Mouse (Mus musculus) midbrain, embryonic 16.5 days (tissue): ENCODE data around the gene Fgf12. TPM values are rescaled to one million over a fixed set of nuclear protein-coding genes. Genes with fewer than 3 reads are reported as not detected.

ENCODE experiments used
- ATAC-seq: fragments of 200-750 bp; cut with Nextera tagmentation; 2 replicates; pipeline ENCODE4 v1.8.0; 2017; ENCODE audit warnings: moderate TSS enrichment
- H3K27ac ChIP-seq: fragments of 300-500 bp; sonication (generic); 2 replicates; pipeline ENCODE4 v1.5.1; 2014; ENCODE audit warnings: mild to moderate bottlenecking, low read length, mixed read lengths
- H3K27me3 ChIP-seq: fragments of 300-500 bp; sonication (generic); 2 replicates; pipeline ENCODE4 v1.6.1; 2014; ENCODE audit warnings: low read depth, low read length, mixed read lengths; ENCODE audit not compliant: control insufficient read depth, insufficient read depth
- H3K36me3 ChIP-seq: fragments of 300-500 bp; sonication (generic); 2 replicates; pipeline ENCODE4 v1.6.1; 2014; ENCODE audit warnings: mild to moderate bottlenecking, low read length, moderate library complexity, mixed read lengths; ENCODE audit not compliant: control insufficient read depth, insufficient read depth
- H3K4me1 ChIP-seq: fragments of 300-500 bp; sonication (generic); 2 replicates; pipeline ENCODE4 v1.6.1; 2014; ENCODE audit warnings: mild to moderate bottlenecking, low read length, mixed read lengths; ENCODE audit not compliant: control insufficient read depth, insufficient read depth
- H3K4me2 ChIP-seq: fragments of 300-500 bp; sonication (generic); 2 replicates; pipeline ENCODE4 v1.6.1; 2014; ENCODE audit warnings: mild to moderate bottlenecking, low read length, mixed read lengths
- H3K4me3 ChIP-seq: fragments of 300-500 bp; sonication (generic); 2 replicates; pipeline ENCODE4 v1.5.1; 2014; ENCODE audit warnings: low read depth, mild to moderate bottlenecking, low read length, moderate library complexity, mixed read lengths
- H3K9ac ChIP-seq: fragments of 300-500 bp; sonication (generic); 2 replicates; pipeline ENCODE4 v1.6.1; 2014; ENCODE audit warnings: low read depth, low read length, mixed read lengths
- H3K9me3 ChIP-seq: fragments of 300-500 bp; sonication (generic); replicated peaks from 2 replicates; pipeline ENCODE4 v1.6.1; 2014; ENCODE audit warnings: mild to moderate bottlenecking, low read length, mixed read lengths; ENCODE audit not compliant: control insufficient read depth, poor library complexity, severe bottlenecking
- WGBS: fragments of 180-500 bp; shearing (Covaris S2); extraction: QIAGEN DNeasy Blood & Tissue Kit; methylation state at CpG from one replicate; pipeline ENCODE4 v1.1.7; 2014; 5-methylcytosine and 5-hydroxymethylcytosine counted together
- polyA plus RNA-seq: library from polyadenylated mRNA; unstranded; fragments of >200 nt; fragmentation: Nextera tagmentation; extraction: Ambion mirVana; gene quantifications from 2 replicates; pipeline ENCODE4 v1.2.1, GENCODE M21; 2015

Fgf12 gene
- polyA plus RNA-seq, 1 experiment from 2014 or later: 47.5 TPM

GRCm38 (mm10) chr16:28630771-28631484, 121.9 kb downstream of the Fgf12 start:
- ATAC-seq: no peak
- Histone ChIP-seq H3K4me2 (no peak overlapping the region), H3K27ac (no peak overlapping the region), H3K9me3 (no peaks in the 10 kb centered on the region), H3K4me3 (no peak overlapping the region), H3K36me3 (no peaks in the 10 kb centered on the region), H3K27me3 (no peaks in the 10 kb centered on the region), H3K4me1 (no peaks in the 10 kb centered on the region), H3K9ac (no peak overlapping the region)
- WGBS: 76% methylated on average over 11 of the region's 11 CpGs

- Histone ChIP-seq H3K27me3 (no peaks in the 10 kb centered on the region), H3K4me2 (no peak overlapping the region), H3K9ac (no peak overlapping the region), H3K36me3 (no peaks in the 10 kb centered on the region), H3K4me1 (no peaks in the 10 kb centered on the region), H3K9me3 (no peaks in the 10 kb centered on the region), H3K4me3 (no peak overlapping the region), H3K27ac (peak overlapping the region; percentile 0; the same call in 1 of the 2 replicates)
- ATAC-seq: peak; percentile 76; the same call in 1 of the 2 replicates
- 81% methylated on average over 6 of the region's 6 CpGs for whole genome bisulfite sequencing
Measured at GRCm38 (mm10) chr16:28626259-28626658, 126.6 kb downstream of the Fgf12 start.

DNA sequence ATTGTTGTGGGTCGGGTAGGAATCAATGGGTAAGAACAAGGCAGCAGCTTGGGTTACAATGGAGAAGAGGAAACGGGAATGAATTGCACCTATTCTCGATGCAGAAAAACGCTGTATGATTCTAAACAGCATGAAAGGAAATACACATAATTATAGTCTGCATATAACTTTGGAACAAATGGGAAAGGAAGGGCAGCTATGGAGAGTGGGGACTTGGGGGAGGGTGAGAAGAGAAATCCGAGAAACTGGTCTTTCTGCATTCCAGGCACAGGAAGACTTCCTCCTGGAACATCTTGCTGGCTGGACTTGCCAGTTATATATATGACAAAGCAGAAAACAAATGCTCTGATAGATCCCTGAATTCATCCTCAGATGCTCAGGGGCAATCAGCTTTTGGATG, 127.2 kb downstream of the Fgf12 start:
- no peak overlapping the region for H3K9ac ChIP-seq
- no peaks in the 10 kb centered on the region for H3K9me3 ChIP-seq
- H3K4me2 ChIP-seq: no peak overlapping the region
- WGBS: 77% methylated on average over 5 of the region's 5 CpGs
- H3K27ac ChIP-seq: peak overlapping the region; percentile 0; the same call in 1 of the 2 replicates
- no peak overlapping the region for H3K4me3 ChIP-seq
- H3K27me3 ChIP-seq: no peaks in the 10 kb centered on the region
- H3K36me3 ChIP-seq: no peaks in the 10 kb centered on the region
- H3K4me1 ChIP-seq: no peaks in the 10 kb centered on the region
- ATAC-seq: no peak

DNA sequence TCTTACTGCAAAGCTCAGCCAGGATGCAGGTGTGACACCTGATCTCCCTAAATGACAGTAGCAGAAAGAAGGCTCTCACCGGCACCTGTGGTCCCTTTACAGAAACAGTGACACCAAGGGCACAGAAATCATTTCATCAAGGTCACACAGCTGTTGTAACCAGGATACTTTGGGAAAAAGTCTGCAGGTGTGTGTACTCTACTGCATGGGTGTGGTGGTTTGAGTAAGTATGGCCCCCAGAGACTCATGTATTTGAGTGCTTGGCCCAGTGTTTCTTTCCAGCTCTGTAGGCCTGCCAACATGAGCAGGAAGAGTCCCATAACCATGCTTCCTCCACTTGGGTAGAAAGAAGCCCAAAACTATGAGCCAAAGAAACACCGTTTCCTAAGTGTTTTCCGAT, 138.5 kb downstream of the Fgf12 start:
- no peak for ATAC-seq

GRCm38 (mm10) chr16:28610940-28611339, 141.9 kb downstream of the Fgf12 start:
- Histone ChIP-seq H3K4me3 (no peak overlapping the region), H3K36me3 (no peaks in the 10 kb centered on the region), H3K9me3 (no peaks in the 10 kb centered on the region), H3K9ac (no peak overlapping the region), H3K4me2 (no peak overlapping the region), H3K4me1 (no peaks in the 10 kb centered on the region), H3K27ac (no peak overlapping the region), H3K27me3 (no peaks in the 10 kb centered on the region)
- no peak for ATAC-seq
- WGBS: 14% methylated on average over 3 of the region's 3 CpGs

More for the DNA sequence above, 138.5 kb downstream of the Fgf12 start:
- H3K27ac ChIP-seq: no peak overlapping the region
- no peaks in the 10 kb centered on the region for H3K9me3 ChIP-seq
- H3K27me3 ChIP-seq: no peaks in the 10 kb centered on the region
- H3K36me3 ChIP-seq: no peaks in the 10 kb centered on the region
- no peaks in the 10 kb centered on the region for H3K4me1 ChIP-seq
- H3K9ac ChIP-seq: no peak overlapping the region
- no peak overlapping the region for H3K4me2 ChIP-seq
- 90% methylated on average over 3 of the region's 3 CpGs for WGBS
- H3K4me3 ChIP-seq: no peak overlapping the region

GRCm38 (mm10) chr16:28603155-28603554, 149.7 kb downstream of the Fgf12 start:
- no peak for ATAC-seq
- no peak overlapping the region for H3K9ac ChIP-seq
- 94% methylated on average over 1 of the region's 1 CpGs for WGBS
- H3K4me3 ChIP-seq: no peak overlapping the region
- no peaks in the 10 kb centered on the region for H3K4me1 ChIP-seq
- H3K27ac ChIP-seq: no peak overlapping the region
- no peaks in the 10 kb centered on the region for H3K27me3 ChIP-seq
- no peaks in the 10 kb centered on the region for H3K9me3 ChIP-seq
- no peaks in the 10 kb centered on the region for H3K36me3 ChIP-seq
- H3K4me2 ChIP-seq: no peak overlapping the region

- no peaks in the 10 kb centered on the region for H3K27me3 ChIP-seq
- H3K27ac ChIP-seq: no peak overlapping the region
- no peaks in the 10 kb centered on the region for H3K36me3 ChIP-seq
- 87% methylated on average over 4 of the region's 4 CpGs for WGBS
- no peaks in the 10 kb centered on the region for H3K9me3 ChIP-seq
- no peaks in the 10 kb centered on the region for H3K4me1 ChIP-seq
- no peak overlapping the region for H3K4me2 ChIP-seq
- ATAC-seq: no peak
- no peak overlapping the region for H3K4me3 ChIP-seq
- no peak overlapping the region for H3K9ac ChIP-seq
Measured at GRCm38 (mm10) chr16:28601723-28602122, 151.1 kb downstream of the Fgf12 start.

DNA sequence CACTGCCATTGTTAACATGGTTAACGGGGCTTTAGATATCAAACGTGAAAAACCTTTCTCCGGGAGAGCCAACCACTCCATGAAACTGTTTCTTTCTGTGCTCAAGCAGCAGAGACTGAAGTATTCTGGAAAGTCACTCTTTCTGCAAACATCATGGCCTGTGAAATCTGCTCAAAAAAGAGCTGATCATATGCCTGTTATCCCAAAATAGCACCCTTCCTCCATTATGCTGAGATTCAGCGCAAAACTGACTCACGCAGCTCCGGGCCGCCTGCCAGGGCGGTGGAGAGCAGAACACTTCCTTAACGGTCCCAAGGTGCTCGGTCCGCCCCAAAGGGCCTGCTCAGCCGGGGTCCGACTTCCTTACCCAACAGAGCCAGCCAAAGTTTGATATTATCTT, 156.8 kb downstream of the Fgf12 start:
- no peak for ATAC-seq
- H3K4me3 ChIP-seq: no peak overlapping the region
- no peaks in the 10 kb centered on the region for H3K27me3 ChIP-seq
- H3K27ac ChIP-seq: no peak overlapping the region
- H3K4me2 ChIP-seq: no peak overlapping the region
- 0 out of 2 replicates have a peak, but pooled peaks cover 2% of the 10 kb centered on the region for H3K4me1 ChIP-seq
- H3K9ac ChIP-seq: no peak overlapping the region
- 87% methylated on average over 13 of the region's 13 CpGs for WGBS
- no peaks in the 10 kb centered on the region for H3K9me3 ChIP-seq
- H3K36me3 ChIP-seq: no peaks in the 10 kb centered on the region

- Histone ChIP-seq H3K9ac (0 out of 2 replicates have a peak overlapping the region, but pooled peaks have one; percentile 44), H3K9me3 (no peaks in the 10 kb centered on the region), H3K27me3 (no peaks in the 10 kb centered on the region), H3K4me2 (peak overlapping the region; percentile 75), H3K27ac (no peak overlapping the region), H3K4me3 (peak overlapping the region; percentile 38), H3K4me1 (0 out of 2 replicates have a peak, but pooled peaks cover 2% of the 10 kb centered on the region), H3K36me3 (no peaks in the 10 kb centered on the region)
- peak; percentile 91 for ATAC-seq
- WGBS: 26% methylated on average over 26 of the region's 26 CpGs
Measured at GRCm38 (mm10) chr16:28593075-28593915, 159.6 kb downstream of the Fgf12 start.
